Mouse (Mus musculus): Measurements from ENCODE around the gene Gnaq. TPM values are rescaled to one million over a fixed set of nuclear protein-coding genes. Genes with fewer than 3 reads are reported as not detected.
"Not testable (repeated sequence)": the region's sequence is repeated elsewhere in the genome, so short reads cannot be mapped to it uniquely, and the experiment has no call there.

Gnaq gene
- total RNA-seq (2022) = 100 to 1,000 TPM; 143 to 158 (median 149) TPM

- no peak for DNase-seq (ENCODE audit: low spot score in 2 of 2)
Observed at GRCm38 (mm10) chr19:16132791-16132864, at the start of gene Gnaq. Gnaq (plus strand) TSS chr19:16132831.

- not testable (repeated sequence) for DNase-seq (ENCODE audit: low spot score in 2 of 2)
Observed at GRCm38 (mm10) chr19:16083981-16084630, 48.5 kb upstream of the Gnaq start.

GRCm38 (mm10) chr19:16085248-16085647, 47.4 kb upstream of the Gnaq start:
- no peak for DNase-seq (ENCODE audit: low spot score in 2 of 2)

GRCm38 (mm10) chr19:16086154-16086553, 46.5 kb upstream of the Gnaq start:
- DNase-seq (ENCODE audit: low spot score in 2 of 2) = no peak

GRCm38 (mm10) chr19:16086581-16086980, 46.0 kb upstream of the Gnaq start:
- no peak for DNase-seq (ENCODE audit: low spot score in 2 of 2)

GRCm38 (mm10) chr19:16087391-16087790, 45.2 kb upstream of the Gnaq start:
- no peak for DNase-seq (ENCODE audit: low spot score in 2 of 2)

GRCm38 (mm10) chr19:16093616-16094015, 39.0 kb upstream of the Gnaq start:
- no peak for DNase-seq (ENCODE audit: low spot score in 2 of 2)

- no peak for DNase-seq (ENCODE audit: low spot score in 2 of 2)
Observed at GRCm38 (mm10) chr19:16109901-16110300, 22.7 kb upstream of the Gnaq start.

GRCm38 (mm10) chr19:16110670-16111069, 22.0 kb upstream of the Gnaq start:
- no peak for DNase-seq (ENCODE audit: low spot score in 2 of 2)

GRCm38 (mm10) chr19:16113295-16113694, 19.3 kb upstream of the Gnaq start:
- no peak for DNase-seq (ENCODE audit: low spot score in 2 of 2)

- no peak for DNase-seq (ENCODE audit: low spot score in 2 of 2)
Observed at GRCm38 (mm10) chr19:16118421-16118820, 14.2 kb upstream of the Gnaq start.

- DNase-seq (ENCODE audit: low spot score in 2 of 2) = no peak
Observed at GRCm38 (mm10) chr19:16121301-16121700, 11.3 kb upstream of the Gnaq start.

- DNase-seq (ENCODE audit: low spot score in 2 of 2) = no peak
Observed at GRCm38 (mm10) chr19:16128715-16129114, 3.9 kb upstream of the Gnaq start.

- DNase-seq (ENCODE audit: low spot score in 2 of 2) = no peak
Observed at GRCm38 (mm10) chr19:16129171-16129570, 3.5 kb upstream of the Gnaq start.

- DNase-seq (ENCODE audit: low spot score in 2 of 2) = no peak
Observed at GRCm38 (mm10) chr19:16130476-16130875, 2.2 kb upstream of the Gnaq start.

GRCm38 (mm10) chr19:16131831-16132230, 800 bp upstream of the Gnaq start:
- DNase-seq (ENCODE audit: low spot score in 2 of 2) = no peak

GRCm38 (mm10) chr19:16132340-16132790, 266 bp upstream of the Gnaq start:
- DNase-seq (ENCODE audit: low spot score in 2 of 2) = peak; percentile 69 to 89

GRCm38 (mm10) chr19:16132865-16133720, 462 bp downstream of the Gnaq start:
- peak; percentile 57 to 59 for DNase-seq (ENCODE audit: low spot score in 2 of 2)

- DNase-seq (ENCODE audit: low spot score in 2 of 2) = peak in 1 of 2 experiments; percentile 34
Observed at GRCm38 (mm10) chr19:16133721-16134570, 1.3 kb downstream of the Gnaq start.

- no peak for DNase-seq (ENCODE audit: low spot score in 2 of 2)
Observed at GRCm38 (mm10) chr19:16138064-16138580, 5.5 kb downstream of the Gnaq start.

GRCm38 (mm10) chr19:16140710-16141109, 8.1 kb downstream of the Gnaq start:
- DNase-seq (ENCODE audit: low spot score in 2 of 2) = no peak

- no peak for DNase-seq (ENCODE audit: low spot score in 2 of 2)
Observed at GRCm38 (mm10) chr19:16141857-16142256, 9.2 kb downstream of the Gnaq start.
